Mouse (Mus musculus): ENCODE measurements around the gene Ptprt. TPM values are rescaled to one million over a fixed set of nuclear protein-coding genes. Genes with fewer than 3 reads are reported as not detected.

Gene Ptprt
- polyA plus RNA-seq, 1 experiment = 1.1 TPM

GRCm38 (mm10) chr2:161706386-161706915, 954.5 kb downstream of the Ptprt start:
- no peak for DNase-seq
- no peak overlapping the region for H3K27ac ChIP-seq (ENCODE audit: control insufficient read depth, insufficient read depth, low read length)
- H3K27me3 ChIP-seq (ENCODE audit: control insufficient read depth, insufficient read depth, low read length) = no peaks in the 10 kb centered on the region
- H3K36me3 ChIP-seq (ENCODE audit: control insufficient read depth, insufficient read depth, low read length) = no peaks in the 10 kb centered on the region
- TF ChIP-seq POLR2A (IDR thresholded peaks at IDR 0.05; ENCODE audit: control insufficient read depth, extremely low read depth, insufficient read depth, low read length, poor library complexity) = no peak
- TF ChIP-seq CTCF (IDR thresholded peaks at IDR 0.05; ENCODE audit: borderline replicate concordance, control insufficient read depth, extremely low read depth, insufficient read depth, low read length, poor library complexity) = no peak
- H3K4me3 ChIP-seq (ENCODE audit: control insufficient read depth, insufficient read depth, low read length) = no peak overlapping the region
- WGBS = 95% methylated on average over 7 of the region's 7 CpGs
- H3K4me1 ChIP-seq (replicated peaks; ENCODE audit: control insufficient read depth, insufficient read depth, low read length) = no peaks in the 10 kb centered on the region

GRCm38 (mm10) chr2:161704811-161705210, 956.1 kb downstream of the Ptprt start:
- Histone ChIP-seq H3K4me1 (replicated peaks; ENCODE audit: control insufficient read depth, insufficient read depth, low read length) (no peaks in the 10 kb centered on the region), H3K27me3 (ENCODE audit: control insufficient read depth, insufficient read depth, low read length) (no peaks in the 10 kb centered on the region), H3K36me3 (ENCODE audit: control insufficient read depth, insufficient read depth, low read length) (no peaks in the 10 kb centered on the region), H3K4me3 (ENCODE audit: control insufficient read depth, insufficient read depth, low read length) (no peak overlapping the region), H3K27ac (ENCODE audit: control insufficient read depth, insufficient read depth, low read length) (no peak overlapping the region)
- 71% methylated on average over 8 of the region's 8 CpGs for WGBS
- TF ChIP-seq POLR2A (IDR thresholded peaks at IDR 0.05; ENCODE audit: control insufficient read depth, extremely low read depth, insufficient read depth, low read length, poor library complexity) (no peak), CTCF (IDR thresholded peaks at IDR 0.05; ENCODE audit: borderline replicate concordance, control insufficient read depth, extremely low read depth, insufficient read depth, low read length, poor library complexity) (no peak)
- no peak for DNase-seq

- Histone ChIP-seq H3K4me3 (ENCODE audit: control insufficient read depth, insufficient read depth, low read length) (no peak overlapping the region), H3K36me3 (ENCODE audit: control insufficient read depth, insufficient read depth, low read length) (no peaks in the 10 kb centered on the region), H3K27me3 (ENCODE audit: control insufficient read depth, insufficient read depth, low read length) (no peaks in the 10 kb centered on the region), H3K27ac (ENCODE audit: control insufficient read depth, insufficient read depth, low read length) (no peak overlapping the region), H3K4me1 (replicated peaks; ENCODE audit: control insufficient read depth, insufficient read depth, low read length) (no peaks in the 10 kb centered on the region)
- no peak for DNase-seq
- 73% methylated on average over 9 of the region's 9 CpGs for WGBS
- TF ChIP-seq POLR2A (IDR thresholded peaks at IDR 0.05; ENCODE audit: control insufficient read depth, extremely low read depth, insufficient read depth, low read length, poor library complexity) = no peak
- TF ChIP-seq CTCF (IDR thresholded peaks at IDR 0.05; ENCODE audit: borderline replicate concordance, control insufficient read depth, extremely low read depth, insufficient read depth, low read length, poor library complexity) = no peak
These were observed 956.5 kb downstream of the Ptprt start for GRCm38 (mm10) chr2:161704410-161704809.

- Histone ChIP-seq H3K27me3 (ENCODE audit: control insufficient read depth, insufficient read depth, low read length) (no peaks in the 10 kb centered on the region), H3K4me1 (replicated peaks; ENCODE audit: control insufficient read depth, insufficient read depth, low read length) (no peaks in the 10 kb centered on the region), H3K27ac (ENCODE audit: control insufficient read depth, insufficient read depth, low read length) (no peak overlapping the region), H3K4me3 (ENCODE audit: control insufficient read depth, insufficient read depth, low read length) (no peak overlapping the region), H3K36me3 (ENCODE audit: control insufficient read depth, insufficient read depth, low read length) (no peaks in the 10 kb centered on the region)
- WGBS = 32% methylated on average over 8 of the region's 8 CpGs
- DNase-seq = no peak
- TF ChIP-seq POLR2A (IDR thresholded peaks at IDR 0.05; ENCODE audit: control insufficient read depth, extremely low read depth, insufficient read depth, low read length, poor library complexity) = no peak
- no peak for TF ChIP-seq CTCF (IDR thresholded peaks at IDR 0.05; ENCODE audit: borderline replicate concordance, control insufficient read depth, extremely low read depth, insufficient read depth, low read length, poor library complexity)
These were observed 965.1 kb downstream of the Ptprt start for GRCm38 (mm10) chr2:161695819-161696218.

GRCm38 (mm10) chr2:161668302-161668986, 992.5 kb downstream of the Ptprt start:
- Histone ChIP-seq H3K36me3 (ENCODE audit: control insufficient read depth, insufficient read depth, low read length) (no peaks in the 10 kb centered on the region), H3K4me3 (ENCODE audit: control insufficient read depth, insufficient read depth, low read length) (no peak overlapping the region), H3K27ac (ENCODE audit: control insufficient read depth, insufficient read depth, low read length) (no peak overlapping the region), H3K27me3 (ENCODE audit: control insufficient read depth, insufficient read depth, low read length) (no peaks in the 10 kb centered on the region), H3K4me1 (replicated peaks; ENCODE audit: control insufficient read depth, insufficient read depth, low read length) (no peaks in the 10 kb centered on the region)
- WGBS = 94% methylated on average over 12 of the region's 12 CpGs
- no peak for DNase-seq
- TF ChIP-seq POLR2A (IDR thresholded peaks at IDR 0.05; ENCODE audit: control insufficient read depth, extremely low read depth, insufficient read depth, low read length, poor library complexity) (no peak), CTCF (IDR thresholded peaks at IDR 0.05; ENCODE audit: borderline replicate concordance, control insufficient read depth, extremely low read depth, insufficient read depth, low read length, poor library complexity) (no peak)

- Histone ChIP-seq H3K27ac (ENCODE audit: control insufficient read depth, insufficient read depth, low read length) (no peak overlapping the region), H3K36me3 (ENCODE audit: control insufficient read depth, insufficient read depth, low read length) (no peaks in the 10 kb centered on the region), H3K27me3 (ENCODE audit: control insufficient read depth, insufficient read depth, low read length) (no peaks in the 10 kb centered on the region), H3K4me1 (replicated peaks; ENCODE audit: control insufficient read depth, insufficient read depth, low read length) (no peaks in the 10 kb centered on the region), H3K4me3 (ENCODE audit: control insufficient read depth, insufficient read depth, low read length) (no peak overlapping the region)
- TF ChIP-seq POLR2A (IDR thresholded peaks at IDR 0.05; ENCODE audit: control insufficient read depth, extremely low read depth, insufficient read depth, low read length, poor library complexity) (no peak), CTCF (IDR thresholded peaks at IDR 0.05; ENCODE audit: borderline replicate concordance, control insufficient read depth, extremely low read depth, insufficient read depth, low read length, poor library complexity) (no peak)
- DNase-seq = no peak
- WGBS = 21% methylated on average over 5 of the region's 5 CpGs
These were observed 999.0 kb downstream of the Ptprt start for GRCm38 (mm10) chr2:161661912-161662311.
